Mouse (Mus musculus) adrenal gland (tissue): ENCODE data around the gene Mdm4.

Experiments
- intact Hi-C: fragments of 180-260 bp; cut with DNase I; formaldehyde crosslinking; loops from one replicate; pipeline ENCODE4 v1.15.1; 2025
- long read RNA-seq, 2 experiments: library from polyadenylated mRNA; unstranded; transcript quantifications; one replicate each; pipeline ENCODE4 v2.0.0; 2020; ENCODE audit warnings: borderline replicate concordance in 1 of 2; ENCODE audit not compliant: insufficient replicate concordance in 1 of 2

The Mdm4 gene
- long read RNA-seq, experiment 1, partial matches to known transcripts = 1 of 8 reads
- long read RNA-seq, experiment 1, other reads (novel, unspliced or antisense) = 6 of 8 reads
- long read RNA-seq, experiment 2, full-length matches to known transcripts = 2 of 9 reads
- long read RNA-seq, experiment 2, partial matches to known transcripts = 2 of 9 reads
- long read RNA-seq, experiment 2, other reads (novel, unspliced or antisense) = 5 of 9 reads

DNA sequence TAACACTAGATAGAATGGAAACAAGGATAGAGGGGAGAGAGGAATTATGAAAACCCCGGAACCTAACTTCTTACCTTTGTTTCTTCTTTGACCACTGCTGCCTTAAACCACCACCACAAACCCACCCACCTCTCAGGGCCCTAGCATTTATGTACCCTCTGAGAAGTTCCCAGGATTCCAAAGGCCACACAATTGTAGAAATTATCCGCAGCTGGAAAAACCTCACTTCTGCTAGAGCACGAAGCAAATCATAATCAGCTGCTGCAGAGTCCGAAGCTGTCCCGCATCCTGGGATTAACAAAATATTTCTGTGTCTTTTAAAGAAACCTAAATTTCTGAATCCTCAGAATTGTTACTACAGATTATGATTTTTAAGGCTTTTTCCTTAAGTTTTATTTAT is at the start of gene Mdm4:
Mdm4 (minus strand) TSS at position 101 of the 400 bp plus-strand sequence.
- intact Hi-C loops = loop anchor here (10.0 kb wide), 1 partner anchor 284 kb away; no protein-coding TSS in a partner anchor

DNA sequence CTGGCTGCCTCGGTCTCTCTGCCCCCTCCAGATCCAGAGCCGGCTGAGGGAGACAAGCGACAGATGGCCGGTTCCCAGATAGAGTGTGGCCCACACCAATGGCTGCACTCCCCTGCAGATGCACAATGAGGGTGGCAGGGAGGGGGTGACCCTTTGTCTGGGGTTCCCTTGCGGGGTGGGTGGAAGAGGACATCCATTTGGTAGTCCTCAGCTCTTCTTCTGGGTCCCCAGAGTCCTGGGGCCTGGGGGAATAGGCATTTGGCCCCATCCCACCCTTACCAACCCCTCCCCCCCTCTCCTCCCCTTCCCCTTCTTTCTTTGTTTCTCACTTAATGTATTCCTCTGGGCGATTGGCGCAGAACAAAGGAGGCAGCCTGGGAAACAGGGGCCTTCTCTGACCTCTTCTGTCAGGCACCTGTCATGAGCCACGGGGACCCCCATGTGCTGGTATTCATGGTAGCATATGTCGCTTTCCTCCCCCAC is 49.8 kb upstream of the Mdm4 start:
- intact Hi-C loops = no loop called here

DNA sequence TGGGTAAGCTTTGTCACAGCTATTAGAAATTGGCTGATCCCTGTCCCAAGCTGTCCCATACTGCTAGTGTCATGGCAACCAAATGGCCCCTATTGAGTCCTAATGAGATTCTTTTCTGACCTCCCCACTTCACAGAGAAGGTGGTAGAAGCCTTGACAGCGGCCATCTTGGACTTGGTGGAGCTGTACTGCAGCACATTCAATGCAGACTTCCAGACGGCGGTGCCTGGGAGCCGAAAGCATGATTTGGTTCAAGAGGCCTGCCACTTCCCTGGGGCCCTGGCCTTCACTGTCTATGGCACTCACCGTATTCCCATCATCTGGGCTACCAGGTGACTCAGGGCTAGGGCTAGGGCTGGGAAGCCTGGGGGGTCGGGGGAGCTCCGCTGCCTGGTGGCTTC is 49.1 kb upstream of the Mdm4 start:
- intact Hi-C loops = no loop called here

GRCm38 (mm10) chr1:133078338-133078727 is 48.0 kb upstream of the Mdm4 start:
- intact Hi-C loops = no loop called here

DNA sequence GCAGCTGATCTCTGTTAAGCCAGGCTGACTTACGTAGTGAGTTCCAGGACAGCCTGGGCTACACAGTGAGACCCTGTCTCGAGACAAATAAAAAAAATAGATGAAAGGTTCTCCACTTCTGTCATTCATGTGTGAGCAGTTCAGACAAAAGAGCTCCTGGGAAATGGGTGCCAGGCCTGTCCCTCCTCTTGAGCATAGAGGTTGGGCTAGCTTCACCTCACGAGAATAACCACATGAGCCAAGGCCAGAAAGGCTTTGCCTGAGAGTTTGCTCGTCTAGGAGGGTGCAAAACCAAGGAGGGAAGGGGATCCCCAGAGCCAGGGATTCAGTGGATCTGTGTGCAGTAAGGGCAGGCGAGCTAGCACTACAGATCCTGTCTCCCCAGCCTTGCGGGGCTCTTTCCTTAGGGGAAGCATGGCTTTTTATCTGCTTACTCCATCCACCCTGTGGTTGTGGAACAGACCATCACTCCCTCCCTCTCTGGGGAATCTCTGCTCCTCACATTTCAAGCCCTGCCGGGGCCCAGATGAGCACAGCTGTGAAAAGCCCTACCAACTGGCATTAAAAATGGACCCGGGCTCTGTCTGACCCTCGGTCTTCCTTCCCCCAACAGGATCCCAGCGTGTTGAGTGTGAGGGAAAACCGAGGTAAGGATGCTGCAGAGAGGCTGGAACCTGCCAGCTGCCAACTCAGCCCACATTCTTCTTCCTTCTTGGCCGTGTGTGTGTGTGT is 47.4 kb upstream of the Mdm4 start:
- intact Hi-C loops = no loop called here

- intact Hi-C loops = no loop called here
These were observed 46.5 kb upstream of the Mdm4 start for GRCm38 (mm10) chr1:133076681-133077514.

GRCm38 (mm10) chr1:133075651-133076400 is 45.5 kb upstream of the Mdm4 start:
- intact Hi-C loops = no loop called here

DNA sequence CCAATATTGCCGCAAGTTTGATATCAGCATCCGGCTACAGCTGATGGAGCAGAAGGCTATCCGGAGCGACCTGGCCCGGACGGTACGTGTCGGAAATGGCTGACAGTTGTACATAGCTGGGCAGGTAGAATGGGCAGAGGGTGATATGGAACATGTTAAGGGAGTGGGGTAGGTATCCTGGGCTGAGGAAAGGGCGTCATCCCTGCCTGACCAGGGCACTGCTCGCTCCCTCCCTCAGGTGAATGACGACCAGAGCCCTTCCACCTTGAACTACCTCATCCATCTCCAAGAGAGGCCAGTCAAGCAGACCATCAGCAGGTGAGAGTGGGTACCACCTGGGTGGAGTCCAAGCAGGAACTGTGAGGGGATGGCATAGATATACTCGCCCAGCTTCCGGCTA is 44.2 kb upstream of the Mdm4 start:
- intact Hi-C loops = no loop called here

DNA sequence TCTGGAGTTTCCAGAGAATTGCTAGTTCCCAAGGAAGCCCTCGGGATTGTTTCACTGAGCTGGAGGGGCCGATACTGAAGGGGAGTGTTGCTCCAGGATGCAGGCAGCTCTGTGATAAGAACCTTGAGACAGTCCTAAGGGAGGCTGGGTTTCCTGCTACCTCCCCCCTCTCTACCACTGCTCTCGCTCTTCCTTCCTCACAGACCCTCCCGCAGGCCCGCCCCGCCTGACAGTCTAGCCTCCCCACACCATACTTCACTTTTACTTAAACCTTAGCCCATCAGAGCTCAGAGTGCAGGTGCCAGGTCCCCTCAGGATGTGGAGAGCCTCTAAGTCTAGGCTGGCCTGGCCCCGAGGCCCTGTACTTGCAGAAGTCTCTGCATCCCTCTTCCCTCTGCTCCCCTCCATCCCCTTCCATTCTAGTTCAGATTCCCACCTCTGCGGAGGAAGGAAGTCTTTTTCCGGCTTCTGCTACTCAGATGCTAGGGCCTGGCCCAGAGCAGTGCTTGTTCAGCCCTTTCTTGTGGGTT is 43.0 kb upstream of the Mdm4 start:
- intact Hi-C loops = no loop called here

DNA sequence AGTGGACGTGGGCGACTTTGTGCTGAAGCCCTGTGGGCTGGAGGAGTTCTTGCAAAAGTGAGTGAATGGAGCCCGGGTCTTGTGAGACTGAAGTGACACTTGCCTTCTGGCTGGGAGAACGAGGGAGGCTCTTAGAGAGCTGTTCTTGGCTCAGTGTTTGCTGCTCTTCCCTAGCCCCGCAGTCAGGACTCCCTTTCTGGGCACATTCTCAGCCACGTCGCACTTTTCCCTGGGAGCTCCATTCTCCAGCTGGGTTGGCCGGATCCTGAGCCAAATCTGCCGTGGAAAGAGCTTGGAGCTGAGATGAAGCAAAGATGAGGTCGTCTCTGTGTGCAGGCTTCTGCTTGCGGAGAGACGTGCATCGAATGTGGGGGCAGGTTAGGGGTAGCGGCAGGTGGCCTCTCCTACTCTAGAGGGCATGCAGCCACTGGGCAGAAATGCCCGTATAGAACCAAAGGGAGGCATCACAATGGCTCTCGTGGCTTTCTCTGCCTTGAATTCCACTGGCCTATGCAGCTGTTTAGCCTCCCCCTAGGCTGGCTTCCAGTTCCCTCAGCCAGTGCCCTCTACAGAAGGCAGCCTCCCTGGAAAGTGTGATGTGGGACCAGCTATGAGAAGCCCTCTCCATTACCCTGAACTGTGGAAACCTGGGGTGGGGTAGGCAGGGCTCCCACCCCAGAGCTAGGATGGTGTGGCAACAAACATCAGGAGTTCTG is 41.5 kb upstream of the Mdm4 start:
- intact Hi-C loops = no loop called here

DNA sequence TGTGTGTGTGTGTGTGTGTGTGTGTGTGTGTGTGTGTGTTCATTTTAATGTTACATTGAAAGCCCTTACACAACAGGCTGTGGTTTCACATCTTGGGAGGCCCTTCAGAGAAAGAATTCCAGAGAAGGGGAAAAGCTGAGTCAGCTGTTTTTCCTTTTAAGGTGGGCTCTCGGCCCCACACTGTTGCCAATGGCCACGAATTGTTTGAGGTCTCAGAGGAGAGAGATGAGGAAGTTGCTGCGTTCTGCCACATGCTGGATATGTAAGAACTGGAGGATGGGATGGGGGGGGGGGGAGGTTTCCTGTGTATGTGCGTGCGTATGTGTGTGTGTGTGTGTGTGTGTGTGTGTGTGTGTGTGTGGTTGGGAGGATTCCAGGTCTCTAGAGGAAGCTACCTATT is 39.8 kb upstream of the Mdm4 start:
- intact Hi-C loops = no loop called here

GRCm38 (mm10) chr1:133069275-133070120 is 39.1 kb upstream of the Mdm4 start:
- intact Hi-C loops = no loop called here

- intact Hi-C loops = no loop called here
These were observed 38.4 kb upstream of the Mdm4 start for GRCm38 (mm10) chr1:133068669-133069274.

GRCm38 (mm10) chr1:133068268-133068667 is 37.9 kb upstream of the Mdm4 start:
- intact Hi-C loops = no loop called here

GRCm38 (mm10) chr1:133063164-133063563 is 32.8 kb upstream of the Mdm4 start:
- intact Hi-C loops = no loop called here

DNA sequence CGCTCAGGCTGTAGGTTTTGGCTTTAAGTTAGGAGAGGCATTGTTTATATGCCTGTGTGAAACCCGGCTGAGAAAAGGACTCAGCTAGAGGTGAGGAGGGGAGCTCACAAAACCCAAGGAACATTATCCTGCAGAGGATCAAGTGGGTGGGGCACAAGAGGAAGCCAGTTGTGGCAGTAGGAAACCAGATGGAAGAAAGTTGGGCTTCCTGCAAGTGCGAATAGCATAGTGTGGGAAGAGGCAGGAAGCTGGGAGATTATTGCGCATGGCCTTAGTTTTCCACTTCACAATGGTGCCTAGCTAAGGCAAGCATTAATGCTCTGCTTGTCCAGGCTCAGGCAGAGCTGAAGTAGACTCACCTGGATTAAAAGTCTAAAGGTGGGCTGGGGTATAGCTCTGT is 30.3 kb upstream of the Mdm4 start:
- intact Hi-C loops = no loop called here

DNA sequence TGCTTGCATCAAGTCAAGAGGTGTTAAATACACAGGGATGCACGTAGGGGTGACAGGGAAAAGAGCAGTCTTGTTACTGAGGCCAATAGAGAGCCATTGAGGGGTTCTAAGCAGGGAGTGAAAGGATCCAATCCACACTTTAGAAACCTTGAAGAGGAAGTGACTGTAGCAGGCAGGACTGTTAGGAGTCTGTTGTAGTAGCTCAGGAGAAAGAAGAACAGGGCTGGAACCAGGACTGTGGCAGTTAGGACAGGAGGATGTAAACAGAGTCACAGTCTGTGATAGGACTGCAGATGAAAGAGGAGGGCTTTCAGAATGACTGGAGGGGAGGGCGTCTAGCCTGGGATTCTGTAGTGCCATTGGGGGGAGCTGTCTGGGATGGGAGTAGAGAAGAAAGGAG is 29.2 kb upstream of the Mdm4 start:
- intact Hi-C loops = no loop called here

GRCm38 (mm10) chr1:133057345-133058034 is 27.1 kb upstream of the Mdm4 start:
- intact Hi-C loops = no loop called here
